Mouse (Mus musculus): ENCODE data around the gene Sp1.

Sp1 gene

GRCm38 (mm10) chr15:102399229-102400221 is 6.4 kb upstream of the Sp1 start:
- peak; percentile 79 to 83 for DNase-seq

GRCm38 (mm10) chr15:102400476-102401045 is 5.4 kb upstream of the Sp1 start:
- DNase-seq, result no peak

GRCm38 (mm10) chr15:102401278-102401677 is 4.7 kb upstream of the Sp1 start:
- DNase-seq, result no peak

- DNase-seq, result no peak
Measured at GRCm38 (mm10) chr15:102402210-102402609, 3.7 kb upstream of the Sp1 start.

GRCm38 (mm10) chr15:102404608-102405488 is 1.1 kb upstream of the Sp1 start:
- peak in 1 of 2 experiments; percentile 85 for DNase-seq

- peak; percentile 80 for DNase-seq
Measured at GRCm38 (mm10) chr15:102406196-102406911, 411 bp downstream of the Sp1 start.

- DNase-seq, result no peak
Measured at GRCm38 (mm10) chr15:102406912-102407580, 1.1 kb downstream of the Sp1 start.

GRCm38 (mm10) chr15:102407681-102408557 is 2.0 kb downstream of the Sp1 start:
- DNase-seq, result peak in 1 of 2 experiments; percentile 7

GRCm38 (mm10) chr15:102408558-102409130 is 2.7 kb downstream of the Sp1 start:
- DNase-seq, result no peak

- no peak for DNase-seq
Measured at GRCm38 (mm10) chr15:102409286-102409685, 3.3 kb downstream of the Sp1 start.

GRCm38 (mm10) chr15:102411077-102411476 is 5.1 kb downstream of the Sp1 start:
- DNase-seq, result no peak

- no peak for DNase-seq
Measured at GRCm38 (mm10) chr15:102413687-102414086, 7.7 kb downstream of the Sp1 start.

- no peak for DNase-seq
Measured at GRCm38 (mm10) chr15:102417524-102417923, 11.6 kb downstream of the Sp1 start.

GRCm38 (mm10) chr15:102420986-102421385 is 15.0 kb downstream of the Sp1 start:
- DNase-seq, result no peak

- peak in 1 of 2 experiments; percentile 17 for DNase-seq
Measured at GRCm38 (mm10) chr15:102421437-102421836, 15.5 kb downstream of the Sp1 start.

GRCm38 (mm10) chr15:102423602-102424240 is 17.8 kb downstream of the Sp1 start:
- no peak for DNase-seq

GRCm38 (mm10) chr15:102424657-102425056 is 18.7 kb downstream of the Sp1 start:
- no peak for DNase-seq

- DNase-seq, result no peak
Measured at GRCm38 (mm10) chr15:102426963-102427362, 21.0 kb downstream of the Sp1 start.

- no peak for DNase-seq
Measured at GRCm38 (mm10) chr15:102432046-102432445, 26.1 kb downstream of the Sp1 start.

- no peak for DNase-seq
Measured at GRCm38 (mm10) chr15:102433173-102433572, 27.2 kb downstream of the Sp1 start.

Data from spleen, adult 18-20 months (tissue).